Mouse (Mus musculus) thymus, adult 2 months (tissue): ENCODE data around the gene Itgbl1. TPM values are rescaled to one million over a fixed set of nuclear protein-coding genes. Genes with fewer than 3 reads are reported as not detected.

Experiments
- DNase-seq: peaks from one replicate; pipeline ENCODE4 v3.0.0; 2021
- H3K27ac ChIP-seq: fragments of 200-500 bp; 2 replicates; pipeline ENCODE4 v1.5.1; 2012; ENCODE audit warnings: low read length, control low read depth; ENCODE audit not compliant: control insufficient read depth, insufficient read depth
- H3K27me3 ChIP-seq: fragments of 200-500 bp; 2 replicates; pipeline ENCODE4 v1.6.1; 2012; ENCODE audit warnings: mild to moderate bottlenecking, low read length, moderate library complexity, mixed read lengths; ENCODE audit not compliant: control insufficient read depth, insufficient read depth
- H3K36me3 ChIP-seq: fragments of 200-500 bp; 2 replicates; pipeline ENCODE4 v1.6.1; 2012; ENCODE audit warnings: mild to moderate bottlenecking, low read length, moderate library complexity; ENCODE audit not compliant: control insufficient read depth, insufficient read depth
- H3K4me1 ChIP-seq: fragments of 200-500 bp; replicated peaks from 2 replicates; pipeline ENCODE4 v1.6.1; 2012; ENCODE audit warnings: low read length; ENCODE audit not compliant: control insufficient read depth, insufficient read depth
- H3K4me3 ChIP-seq: fragments of 200-500 bp; 2 replicates; pipeline ENCODE4 v1.5.1; 2012; ENCODE audit warnings: mild to moderate bottlenecking, low read length, control low read depth, moderate library complexity; ENCODE audit not compliant: control insufficient read depth, insufficient read depth
- CTCF ChIP-seq: fragments of 200-500 bp; IDR thresholded peaks from 2 replicates; pipeline ENCODE4 v1.5.1; 2012; ENCODE audit warnings: mild to moderate bottlenecking, control low read depth, low read length, moderate library complexity, borderline replicate concordance; ENCODE audit not compliant: control insufficient read depth, poor library complexity, insufficient read depth; ENCODE audit errors: extremely low read depth
- POLR2A ChIP-seq: fragments of 200-500 bp; IDR thresholded peaks from 2 replicates; pipeline ENCODE4 v1.6.1; 2012; ENCODE audit warnings: mild to moderate bottlenecking, low read length, control low read depth, moderate library complexity; ENCODE audit not compliant: control insufficient read depth, poor library complexity, insufficient read depth; ENCODE audit errors: extremely low read depth
- WGBS: fragments of 180-500 bp; shearing (Covaris S2); methylation state at CpG from one replicate; pipeline ENCODE4 v1.1.7; 2018; 5-methylcytosine and 5-hydroxymethylcytosine counted together
- polyA plus RNA-seq: library from polyadenylated mRNA; depleted of rRNA; stranded (reverse); fragments of >200 nt; gene quantifications from 2 replicates; pipeline ENCODE4 v1.2.3, GENCODE M21; 2012

Itgbl1 gene
- polyA plus RNA-seq, 1 experiment, result 0.59 TPM

DNA sequence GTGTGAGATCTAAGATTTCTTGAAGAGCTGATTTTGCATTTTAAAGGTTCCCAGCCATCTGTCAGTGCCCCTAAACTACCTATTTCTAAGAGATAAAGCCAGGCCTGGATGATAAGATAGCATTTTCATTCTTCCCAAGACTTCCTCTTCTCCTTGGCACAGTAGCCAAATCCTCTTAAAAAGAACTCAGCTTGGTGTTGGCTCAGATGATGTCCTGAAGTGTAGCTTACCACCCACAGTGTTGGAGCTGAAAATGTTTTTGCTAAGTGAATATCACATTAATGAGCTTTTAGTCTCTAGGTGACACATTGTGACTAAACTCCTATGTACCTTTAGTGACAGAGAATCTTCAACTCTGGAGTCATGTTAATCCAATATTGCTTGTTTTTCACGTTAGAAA lies 99.8 kb downstream of the Itgbl1 start:
- 57% methylated on average over 1 of the region's 1 CpGs for WGBS
- DNase-seq, result no peak
- H3K27ac ChIP-seq, result no peak overlapping the region
- H3K4me1 ChIP-seq, result no peaks in the 10 kb centered on the region
- TF ChIP-seq POLR2A (no peak), CTCF (no peak)
- H3K4me3 ChIP-seq, result no peak overlapping the region
- H3K27me3 ChIP-seq, result no peaks in the 10 kb centered on the region
- no peaks in the 10 kb centered on the region for H3K36me3 ChIP-seq

DNA sequence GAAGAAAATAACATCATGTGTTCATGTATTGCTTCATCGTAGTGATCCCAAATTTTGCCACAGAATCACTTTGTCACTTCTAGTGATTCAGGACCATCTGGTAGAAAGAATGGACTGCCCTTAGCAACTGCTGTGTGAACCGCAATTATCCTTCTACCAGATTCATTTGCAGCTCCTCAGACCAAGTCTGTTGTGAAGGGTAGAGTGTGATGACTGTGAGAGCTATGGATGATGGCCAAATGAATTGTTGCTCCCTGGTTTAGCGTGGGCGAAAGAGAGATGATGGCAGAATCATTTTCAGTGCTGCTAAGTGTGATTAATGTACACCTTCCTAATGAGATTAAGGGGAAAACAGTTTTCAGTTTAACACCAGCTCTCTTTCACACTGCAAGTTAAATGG lies 100.3 kb downstream of the Itgbl1 start:
- no peak for DNase-seq
- TF ChIP-seq CTCF (no peak), POLR2A (no peak)
- 89% methylated on average over 4 of the region's 4 CpGs for WGBS
- Histone ChIP-seq H3K36me3 (no peaks in the 10 kb centered on the region), H3K27ac (no peak overlapping the region), H3K27me3 (no peaks in the 10 kb centered on the region), H3K4me1 (no peaks in the 10 kb centered on the region), H3K4me3 (no peak overlapping the region)

DNA sequence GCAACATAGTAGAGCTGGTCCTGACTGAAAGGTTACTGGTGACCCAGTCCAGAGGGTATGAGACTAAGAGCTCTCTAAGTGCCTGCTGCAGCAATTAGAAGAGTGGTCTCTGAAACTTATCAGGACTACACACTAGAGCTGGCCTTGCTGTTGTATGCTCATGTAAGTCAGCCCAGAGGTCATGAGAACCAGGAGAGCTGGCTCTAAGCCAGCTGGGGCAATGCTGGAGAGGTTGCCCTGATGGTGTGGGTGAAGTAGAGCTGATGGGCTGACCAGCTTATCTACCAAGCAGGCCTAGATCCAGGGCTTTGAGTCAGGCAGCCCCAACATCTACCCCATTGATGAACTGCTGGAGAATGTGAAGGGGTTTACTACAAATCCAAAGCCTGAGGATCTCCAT lies 142.0 kb downstream of the Itgbl1 start:
- TF ChIP-seq CTCF (no peak), POLR2A (no peak)
- Histone ChIP-seq H3K4me3 (no peak overlapping the region), H3K27me3 (no peaks in the 10 kb centered on the region), H3K4me1 (no peaks in the 10 kb centered on the region), H3K36me3 (no peaks in the 10 kb centered on the region), H3K27ac (no peak overlapping the region)
- DNase-seq, result no peak

DNA sequence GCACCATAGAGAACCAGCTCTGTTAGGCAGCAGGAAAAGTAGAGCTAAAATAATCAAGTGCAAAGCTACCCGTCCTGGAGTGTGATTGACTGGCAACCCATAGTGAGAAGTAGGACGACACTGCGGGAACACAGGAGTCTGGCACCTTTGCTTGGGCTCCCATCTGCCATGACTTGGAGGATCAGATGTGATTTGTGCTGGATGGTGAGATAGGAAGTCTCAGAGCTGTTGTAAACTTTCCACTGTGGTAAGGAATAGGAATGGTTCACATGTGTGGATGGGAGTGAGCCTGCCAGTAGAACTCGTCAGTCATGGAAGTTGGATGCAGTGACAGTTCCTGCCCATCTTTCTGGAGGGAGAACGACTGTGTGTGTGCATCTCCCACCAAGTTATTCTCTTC lies 177.9 kb downstream of the Itgbl1 start:
- no peak overlapping the region for H3K4me3 ChIP-seq
- 81% methylated on average over 5 of the region's 5 CpGs for WGBS
- TF ChIP-seq CTCF, result no peak
- TF ChIP-seq POLR2A, result no peak
- H3K27me3 ChIP-seq, result no peaks in the 10 kb centered on the region
- H3K27ac ChIP-seq, result no peak overlapping the region
- DNase-seq, result no peak
- no peaks in the 10 kb centered on the region for H3K4me1 ChIP-seq
- H3K36me3 ChIP-seq, result no peaks in the 10 kb centered on the region

DNA sequence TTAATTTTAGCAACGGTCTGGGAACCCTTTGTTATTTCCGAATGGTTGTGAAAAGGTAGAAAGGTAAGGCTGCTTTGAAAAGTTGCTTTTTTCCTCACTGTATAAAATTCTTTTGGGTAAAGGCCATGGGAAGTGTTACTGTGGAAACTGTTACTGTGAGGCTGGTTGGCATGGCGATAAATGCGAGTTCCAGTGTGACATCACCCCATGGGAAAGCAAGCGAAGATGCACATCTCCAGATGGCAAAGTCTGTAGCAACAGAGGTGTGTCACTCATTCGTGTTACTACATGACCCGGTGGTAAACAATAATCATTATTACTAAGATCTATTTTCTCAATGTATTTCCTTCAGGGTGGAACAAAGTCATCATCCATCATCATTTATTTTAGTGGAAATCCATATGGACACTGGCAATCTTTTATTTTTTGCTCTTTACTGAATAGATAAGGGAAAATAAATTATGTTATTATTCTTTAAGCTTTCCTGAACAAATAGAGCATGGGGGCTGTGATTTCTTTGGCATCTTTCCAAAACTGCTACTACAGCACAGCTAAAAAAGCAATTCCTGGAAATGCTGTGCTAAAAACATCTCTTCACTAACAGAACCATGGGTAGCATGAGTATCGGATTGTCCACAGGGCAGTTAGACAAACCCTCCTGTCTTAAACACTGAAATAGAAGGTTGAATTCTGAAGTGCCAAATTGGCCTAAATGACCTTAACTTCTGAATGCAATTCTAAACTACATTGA lies 184.1 kb downstream of the Itgbl1 start:
- no peaks in the 10 kb centered on the region for H3K27me3 ChIP-seq
- DNase-seq, result no peak
- H3K4me1 ChIP-seq, result no peaks in the 10 kb centered on the region
- H3K27ac ChIP-seq, result no peak overlapping the region
- TF ChIP-seq POLR2A, result no peak
- TF ChIP-seq CTCF, result no peak
- H3K36me3 ChIP-seq, result no peaks in the 10 kb centered on the region
- H3K4me3 ChIP-seq, result no peak overlapping the region
- WGBS, result 88% methylated on average over 8 of the region's 8 CpGs

DNA sequence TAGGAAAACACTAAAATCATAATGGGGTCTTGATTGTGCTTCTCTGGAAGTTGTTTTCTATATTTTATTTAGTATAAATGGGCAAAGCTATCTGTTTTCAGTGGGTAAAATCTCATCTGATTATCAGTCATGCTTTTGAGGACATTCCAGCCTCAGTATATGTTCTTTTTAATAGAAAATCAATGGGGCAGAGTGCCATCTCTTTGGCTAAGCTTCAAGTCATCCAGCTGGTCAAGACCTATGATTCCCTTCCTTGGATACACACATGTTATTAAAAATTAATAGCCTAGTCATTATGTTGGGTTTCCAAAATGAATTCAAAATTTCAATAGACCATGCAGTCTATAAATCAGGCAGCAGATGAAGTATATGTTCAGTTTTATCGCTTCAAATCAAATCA lies 204.8 kb downstream of the Itgbl1 start:
- no peaks in the 10 kb centered on the region for H3K27me3 ChIP-seq
- no peak for TF ChIP-seq POLR2A
- no peak for TF ChIP-seq CTCF
- no peak overlapping the region for H3K27ac ChIP-seq
- no peak for DNase-seq
- H3K4me1 ChIP-seq, result no peaks in the 10 kb centered on the region
- WGBS, result 75% methylated on average over 1 of the region's 1 CpGs
- no peak overlapping the region for H3K4me3 ChIP-seq
- H3K36me3 ChIP-seq, result no peaks in the 10 kb centered on the region

DNA sequence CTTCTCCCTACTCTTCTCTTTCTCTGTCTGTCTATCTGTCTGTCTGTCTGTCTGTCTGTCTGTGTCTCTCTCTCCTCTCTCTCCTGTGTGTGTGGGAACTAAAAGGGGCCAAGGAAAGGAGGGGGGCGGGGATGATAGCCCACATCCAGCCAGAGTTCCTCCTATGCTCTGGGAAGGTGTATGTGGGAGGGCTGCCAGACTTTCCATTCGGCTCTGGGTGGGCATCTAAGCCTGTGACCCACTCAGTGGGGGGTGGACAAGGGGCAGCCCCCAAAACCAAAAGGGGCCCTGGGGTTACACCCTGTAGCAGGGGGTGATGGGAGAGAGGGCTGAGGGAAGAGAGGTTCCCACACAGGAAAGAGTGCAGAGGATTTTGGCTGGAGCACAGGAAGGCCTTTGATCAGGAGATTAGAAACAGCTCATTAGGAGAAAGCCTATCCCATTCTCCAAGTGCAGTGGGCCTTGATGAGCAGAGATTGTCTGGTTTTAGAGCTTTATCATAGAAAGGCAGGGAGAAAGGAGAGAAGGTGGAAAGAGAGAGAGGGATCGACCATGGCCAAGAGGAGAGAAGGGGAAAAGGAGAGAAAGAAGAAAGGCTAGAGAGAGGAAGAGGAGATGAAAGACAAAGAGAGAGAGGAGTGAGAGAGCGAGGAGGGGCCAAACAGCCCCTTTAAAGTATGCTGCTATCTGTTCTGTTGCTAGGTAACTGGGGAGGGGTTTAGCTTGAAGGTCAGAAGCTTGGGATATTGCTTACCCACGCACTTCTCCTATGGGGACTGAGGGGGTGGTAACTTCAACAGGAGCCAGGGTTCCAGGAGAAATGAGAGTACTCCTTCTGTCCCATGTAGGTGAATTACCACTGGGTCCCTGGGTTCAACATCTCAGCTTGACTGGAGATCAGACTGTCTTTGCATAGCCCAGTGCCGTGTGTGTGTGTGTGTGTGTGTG lies 206.3 kb downstream of the Itgbl1 start:
- no peak for DNase-seq
- WGBS, result 48% methylated on average over 6 of the region's 6 CpGs
- no peak overlapping the region for H3K27ac ChIP-seq
- H3K4me3 ChIP-seq, result no peak overlapping the region
- H3K27me3 ChIP-seq, result no peaks in the 10 kb centered on the region
- H3K36me3 ChIP-seq, result no peaks in the 10 kb centered on the region
- no peaks in the 10 kb centered on the region for H3K4me1 ChIP-seq
- no peak for TF ChIP-seq POLR2A
- TF ChIP-seq CTCF, result no peak
